Mouse (Mus musculus): ENCODE data around the gene Rbfox3.

DNA sequence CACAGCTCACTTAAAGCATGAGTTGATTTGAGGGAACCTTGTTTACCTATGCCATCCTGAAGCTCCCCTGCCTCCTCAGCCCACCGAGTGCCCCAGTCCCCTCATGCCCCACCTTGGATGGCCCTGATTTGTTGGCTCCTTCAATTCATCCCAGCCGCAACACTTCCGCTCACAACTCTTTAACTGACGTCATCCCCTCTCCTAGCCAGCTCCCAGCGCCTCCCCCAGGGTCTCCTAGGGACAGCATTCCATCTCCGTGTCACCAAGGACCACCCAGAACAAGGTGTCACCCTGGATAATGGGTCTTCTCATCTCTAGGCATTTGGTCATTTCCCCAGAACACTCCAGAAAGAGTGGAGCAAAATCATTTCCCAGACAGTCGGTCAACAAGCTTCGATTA is 188.2 kb downstream of the Rbfox3 start:
- TF ChIP-seq POLR2A (IDR thresholded peaks at IDR 0.05; ENCODE audit: low read depth, low read length) (no peak), CTCF (IDR thresholded peaks at IDR 0.05; ENCODE audit: extremely low read depth, insufficient read length, insufficient replicate concordance, low read depth, low read length) (no peak)

Data from small intestine, adult 2 months (tissue).